Mouse (Mus musculus) liver, adult 2 months (tissue): ENCODE measurements around the gene Ripor2.

Source experiments
- CTCF ChIP-seq: fragments of 200-500 bp; IDR thresholded peaks from 2 replicates; pipeline ENCODE4 v1.5.1; 2011; ENCODE audit warnings: low read depth, low read length, control low read depth
- POLR2A ChIP-seq: fragments of 200-500 bp; IDR thresholded peaks from 2 replicates; pipeline ENCODE4 v1.6.1; 2011; ENCODE audit warnings: low read length, control low read depth; ENCODE audit not compliant: insufficient read depth; ENCODE audit errors: extremely low read depth

DNA sequence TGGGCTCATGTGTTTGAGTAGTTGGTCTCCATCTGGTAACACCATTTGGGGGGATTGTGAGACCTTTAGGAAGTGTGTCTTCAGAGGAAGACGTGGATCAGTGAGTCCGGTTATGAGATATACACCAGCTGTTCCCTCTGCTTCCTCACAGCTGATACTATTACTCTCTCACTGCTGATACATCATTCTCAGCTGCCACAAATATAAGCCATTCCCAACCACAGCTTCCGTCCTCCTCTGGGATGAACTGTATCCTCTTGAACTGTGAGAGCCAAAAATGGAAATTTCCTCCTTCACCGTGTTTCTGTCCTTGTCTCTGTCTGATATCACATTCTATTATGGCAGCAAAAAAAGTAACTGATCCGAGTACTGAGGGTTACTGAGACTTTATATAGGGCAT, 28.9 kb downstream of the Ripor2 start:
- TF ChIP-seq CTCF (no peak), POLR2A (no peak)
